Mouse (Mus musculus) testis, adult 2 months (tissue): ENCODE data around the gene Atp1b4.

Experiments
- CTCF ChIP-seq: fragments of 200-500 bp; IDR thresholded peaks from 2 replicates; pipeline ENCODE4 v1.5.1; 2012; ENCODE audit warnings: low read depth, mild to moderate bottlenecking, inconsistent platforms, low read length, moderate library complexity; ENCODE audit not compliant: control insufficient read depth, insufficient read depth, insufficient replicate concordance
- POLR2A ChIP-seq: fragments of 200-500 bp; IDR thresholded peaks from 2 replicates; pipeline ENCODE4 v1.6.1; 2012; ENCODE audit warnings: low read depth, mild to moderate bottlenecking, inconsistent platforms, low read length, moderate library complexity; ENCODE audit not compliant: control insufficient read depth

- TF ChIP-seq CTCF, result no peak
- TF ChIP-seq POLR2A, result no peak
Measured at GRCm38 (mm10) chrX:38312910-38313625, 2.9 kb upstream of the Atp1b4 start.
